Mouse (Mus musculus) forebrain, embryonic 14.5 days (tissue): Measurements from ENCODE around the gene Xpnpep1. TPM values are rescaled to one million over a fixed set of nuclear protein-coding genes. Genes with fewer than 3 reads are reported as not detected.

ENCODE experiments used
- ATAC-seq: fragments of 200-750 bp; cut with Nextera tagmentation; 2 replicates; pipeline ENCODE4 v1.8.0; 2017; ENCODE audit warnings: mild to moderate bottlenecking, moderate library complexity
- DNase-seq: peaks from one replicate; pipeline ENCODE4 v3.0.0-alpha.2; 2015; ENCODE audit warnings: low spot score
- H3K27ac ChIP-seq: fragments of 300-500 bp; sonication (generic); 2 replicates; pipeline ENCODE4 v1.5.1; 2014; ENCODE audit warnings: low read depth, mild to moderate bottlenecking, control low read depth, low read length, moderate library complexity
- H3K27me3 ChIP-seq: fragments of 300-500 bp; sonication (generic); replicated peaks from 2 replicates; pipeline ENCODE4 v1.6.1; 2014; ENCODE audit warnings: low read length, control low read depth, mixed read lengths; ENCODE audit not compliant: control insufficient read depth, insufficient read depth
- H3K36me3 ChIP-seq: fragments of 300-500 bp; sonication (generic); 2 replicates; pipeline ENCODE4 v1.6.1; 2014; ENCODE audit warnings: low read length, control low read depth; ENCODE audit not compliant: control insufficient read depth, insufficient read depth
- H3K4me1 ChIP-seq: fragments of 300-500 bp; sonication (generic); 2 replicates; pipeline ENCODE4 v1.6.1; 2014; ENCODE audit warnings: antibody characterized with exemption, low read length, control low read depth; ENCODE audit not compliant: control insufficient read depth, insufficient read depth
- H3K4me2 ChIP-seq: fragments of 300-500 bp; sonication (generic); 2 replicates; pipeline ENCODE4 v1.6.1; 2014; ENCODE audit warnings: mild to moderate bottlenecking, control low read depth, low read length
- H3K4me3 ChIP-seq: fragments of 300-500 bp; sonication (generic); 2 replicates; pipeline ENCODE4 v1.5.1; 2014; ENCODE audit warnings: low read depth, low read length, control low read depth
- H3K9ac ChIP-seq: fragments of 300-500 bp; sonication (generic); 2 replicates; pipeline ENCODE4 v1.6.1; 2014; ENCODE audit warnings: mild to moderate bottlenecking, low read length, control low read depth, moderate library complexity
- H3K9me3 ChIP-seq: fragments of 300-500 bp; sonication (generic); replicated peaks from 2 replicates; pipeline ENCODE4 v1.6.1; 2016; ENCODE audit warnings: low read length, control low read depth, mixed read lengths; ENCODE audit not compliant: control insufficient read depth
- WGBS: fragments of 180-500 bp; shearing (Covaris S2); extraction: QIAGEN DNeasy Blood & Tissue Kit; methylation state at CpG from one replicate; pipeline ENCODE4 v1.1.7; 2014; 5-methylcytosine and 5-hydroxymethylcytosine counted together
- polyA plus RNA-seq: library from polyadenylated mRNA; unstranded; fragments of >200 nt; fragmentation: Nextera tagmentation; extraction: Ambion mirVana; gene quantifications from 2 replicates; pipeline ENCODE4 v1.2.1, GENCODE M21; 2014

The Xpnpep1 gene
- polyA plus RNA-seq, 1 experiment from 2014 or later: 155 TPM

GRCm38 (mm10) chr19:53014910-53015710 lies 24.9 kb downstream of the Xpnpep1 start:
- Histone ChIP-seq H3K27me3 (no peaks in the 10 kb centered on the region), H3K4me2 (peak overlapping the region; percentile 38), H3K4me1 (0 out of 2 replicates have a peak, but pooled peaks cover 2% of the 10 kb centered on the region), H3K9me3 (no peaks in the 10 kb centered on the region), H3K27ac (no peak overlapping the region), H3K36me3 (peaks cover 21% of the 10 kb centered on the region), H3K9ac (peak overlapping the region; percentile 45; the same call in 1 of the 2 replicates), H3K4me3 (0 out of 2 replicates have a peak overlapping the region, but pooled peaks have one; percentile 10)
- ATAC-seq: peak; percentile 64
- DNase-seq: peak; percentile 59
- WGBS: 39% methylated on average over 21 of the region's 21 CpGs

GRCm38 (mm10) chr19:53013744-53014143 lies 26.3 kb downstream of the Xpnpep1 start:
- Histone ChIP-seq H3K36me3 (peaks cover 28% of the 10 kb centered on the region), H3K9me3 (no peaks in the 10 kb centered on the region), H3K4me2 (no peak overlapping the region), H3K27ac (no peak overlapping the region), H3K4me1 (0 out of 2 replicates have a peak, but pooled peaks cover 2% of the 10 kb centered on the region), H3K4me3 (no peak overlapping the region), H3K27me3 (no peaks in the 10 kb centered on the region), H3K9ac (0 out of 2 replicates have a peak overlapping the region, but pooled peaks have one; percentile 5)
- ATAC-seq (no peak), DNase-seq (no peak)
- WGBS: 96% methylated on average over 3 of the region's 3 CpGs

- DNase-seq (no peak), ATAC-seq (no peak)
- Histone ChIP-seq H3K27ac (no peak overlapping the region), H3K4me3 (no peak overlapping the region), H3K4me1 (0 out of 2 replicates have a peak, but pooled peaks cover 2% of the 10 kb centered on the region), H3K9ac (no peak overlapping the region), H3K36me3 (peaks cover 28% of the 10 kb centered on the region), H3K9me3 (no peaks in the 10 kb centered on the region), H3K27me3 (no peaks in the 10 kb centered on the region), H3K4me2 (no peak overlapping the region)
- 95% methylated on average over 7 of the region's 7 CpGs for WGBS
Measured at GRCm38 (mm10) chr19:53013341-53013740, 26.7 kb downstream of the Xpnpep1 start.

GRCm38 (mm10) chr19:53010941-53011340 lies 29.1 kb downstream of the Xpnpep1 start:
- peaks cover 39% of the 10 kb centered on the region for H3K36me3 ChIP-seq
- no peak for ATAC-seq

GRCm38 (mm10) chr19:53008921-53009320 lies 31.1 kb downstream of the Xpnpep1 start:
- 87% methylated on average over 5 of the region's 5 CpGs for WGBS
- DNase-seq: no peak
- H3K27me3 ChIP-seq: no peaks in the 10 kb centered on the region
- no peak overlapping the region for H3K4me3 ChIP-seq
- no peak for ATAC-seq
- no peak overlapping the region for H3K27ac ChIP-seq
- H3K4me2 ChIP-seq: no peak overlapping the region
- H3K9ac ChIP-seq: no peak overlapping the region
- no peaks in the 10 kb centered on the region for H3K4me1 ChIP-seq
- peaks cover 57% of the 10 kb centered on the region for H3K36me3 ChIP-seq
- no peaks in the 10 kb centered on the region for H3K9me3 ChIP-seq

More at GRCm38 (mm10) chr19:53010941-53011340, 29.1 kb downstream of the Xpnpep1 start:
- no peak overlapping the region for H3K4me2 ChIP-seq
- no peak for DNase-seq
- no peak overlapping the region for H3K4me3 ChIP-seq
- 0 out of 2 replicates have a peak, but pooled peaks cover 2% of the 10 kb centered on the region for H3K4me1 ChIP-seq
- no peaks in the 10 kb centered on the region for H3K9me3 ChIP-seq
- no peak overlapping the region for H3K27ac ChIP-seq
- H3K27me3 ChIP-seq: no peaks in the 10 kb centered on the region
- H3K9ac ChIP-seq: no peak overlapping the region
- WGBS: 77% methylated on average over 5 of the region's 5 CpGs

GRCm38 (mm10) chr19:53008020-53008705 lies 31.9 kb downstream of the Xpnpep1 start:
- Histone ChIP-seq H3K4me3 (no peak overlapping the region), H3K9ac (no peak overlapping the region), H3K27ac (no peak overlapping the region), H3K9me3 (no peaks in the 10 kb centered on the region), H3K4me2 (no peak overlapping the region), H3K36me3 (peaks cover 63% of the 10 kb centered on the region), H3K27me3 (no peaks in the 10 kb centered on the region), H3K4me1 (no peaks in the 10 kb centered on the region)
- ATAC-seq (peak; percentile 58), DNase-seq (peak; percentile 77)
- 66% methylated on average over 6 of the region's 6 CpGs for WGBS

GRCm38 (mm10) chr19:53005978-53006377 lies 34.0 kb downstream of the Xpnpep1 start:
- Histone ChIP-seq H3K36me3 (peaks cover 70% of the 10 kb centered on the region), H3K27ac (no peak overlapping the region), H3K4me2 (no peak overlapping the region), H3K27me3 (no peaks in the 10 kb centered on the region), H3K9me3 (no peaks in the 10 kb centered on the region), H3K9ac (no peak overlapping the region), H3K4me3 (no peak overlapping the region), H3K4me1 (no peaks in the 10 kb centered on the region)
- WGBS: 97% methylated on average over 19 of the region's 19 CpGs
- ATAC-seq (no peak), DNase-seq (no peak)

- Histone ChIP-seq H3K36me3 (peaks cover 77% of the 10 kb centered on the region), H3K9me3 (no peaks in the 10 kb centered on the region), H3K27me3 (no peaks in the 10 kb centered on the region), H3K9ac (no peak overlapping the region), H3K4me1 (no peaks in the 10 kb centered on the region), H3K27ac (no peak overlapping the region), H3K4me3 (no peak overlapping the region), H3K4me2 (no peak overlapping the region)
- DNase-seq (no peak), ATAC-seq (no peak)
- WGBS: 95% methylated on average over 22 of the region's 22 CpGs
Measured at GRCm38 (mm10) chr19:53003554-53004365, 36.3 kb downstream of the Xpnpep1 start.
